8 mouse cellular contexts compared by ENCODE assay signal in genomic region chr12:104896640-104897039, GRCm38 (mm10). TPM values are rescaled to one million over a fixed set of nuclear protein-coding genes. Genes with fewer than 3 reads are reported as not detected.
A peak's percentile ranks its signal among the peaks of the same experiment; 100 is the strongest.
DNase-seq lines count a peak whose midpoint lies in the region; ATAC-seq and TF ChIP-seq lines count a peak whose summit lies in the region.

No protein-coding gene starts in this region.

- no peak for TF ChIP-seq POLR2A in limb, embryonic 14.5 days (IDR thresholded peaks at IDR 0.05; ENCODE audit: borderline replicate concordance, extremely low read depth, insufficient read depth, insufficient read length)

- no peak for DNase-seq in heart, embryonic 10.5 days (ENCODE audit: low spot score)
- peak; percentile 39 for DNase-seq in embryonic facial prominence, embryonic 11.5 days (ENCODE audit: low spot score)
- peak; percentile 91 for DNase-seq in kidney, adult 11 months
- no peak for DNase-seq in limb, embryonic 14.5 days (ENCODE audit: low spot score)
- no peak for DNase-seq in natural killer cell, adult 2 months (ENCODE audit: low spot score in 2 of 2)
- DNase-seq in gastrocnemius, postnatal 10 days, result no peak
- no peak for DNase-seq in frontal cortex, postnatal 10 days (ENCODE audit: low spot score in 2 of 2)

- H3K36me3 ChIP-seq in heart, embryonic 10.5 days, result no peaks in the 10 kb centered on the region
- no peaks in the 10 kb centered on the region for H3K36me3 ChIP-seq in heart, embryonic 11.5 days (ENCODE audit: control insufficient read depth, insufficient read depth, low read length)
- no peaks in the 10 kb centered on the region for H3K36me3 ChIP-seq in embryonic facial prominence, embryonic 11.5 days (replicated peaks; ENCODE audit: control insufficient read depth, insufficient read depth, low read depth, low read length)
- no peaks in the 10 kb centered on the region for H3K36me3 ChIP-seq in limb, embryonic 14.5 days (ENCODE audit: control insufficient read depth, insufficient read depth, low read length)

- H3K27ac ChIP-seq in heart, embryonic 10.5 days, result peak overlapping the region; percentile 64
- H3K27ac ChIP-seq in heart, embryonic 11.5 days (ENCODE audit: low read depth, low read length), result no peak overlapping the region
- peak overlapping the region; percentile 47; the same call in 1 of the 2 replicates for H3K27ac ChIP-seq in embryonic facial prominence, embryonic 11.5 days (replicated peaks; ENCODE audit: low read depth, low read length)
- H3K27ac ChIP-seq in limb, embryonic 14.5 days (replicated peaks; ENCODE audit: low read depth, low read length), result peak overlapping the region; percentile 75

- H3K27me3 ChIP-seq in heart, embryonic 10.5 days (ENCODE audit: insufficient read depth, poor library complexity, severe bottlenecking), result no peaks in the 10 kb centered on the region
- H3K27me3 ChIP-seq in heart, embryonic 11.5 days (ENCODE audit: control insufficient read depth, insufficient read depth, low read length), result no peaks in the 10 kb centered on the region
- H3K27me3 ChIP-seq in embryonic facial prominence, embryonic 11.5 days (ENCODE audit: control insufficient read depth, insufficient read depth, low read length), result no peaks in the 10 kb centered on the region
- no peaks in the 10 kb centered on the region for H3K27me3 ChIP-seq in limb, embryonic 14.5 days (ENCODE audit: control insufficient read depth, insufficient read depth, low read length)

- no peak overlapping the region for H3K9ac ChIP-seq in heart, embryonic 11.5 days (ENCODE audit: low read depth, low read length)
- no peak overlapping the region for H3K9ac ChIP-seq in embryonic facial prominence, embryonic 11.5 days (replicated peaks; ENCODE audit: low read length)
- H3K9ac ChIP-seq in limb, embryonic 14.5 days (ENCODE audit: low read depth, low read length, severe bottlenecking), result no peak overlapping the region

- no peak overlapping the region for H3K4me2 ChIP-seq in heart, embryonic 11.5 days
- no peak overlapping the region for H3K4me2 ChIP-seq in embryonic facial prominence, embryonic 11.5 days (ENCODE audit: low read depth, low read length)
- no peak overlapping the region for H3K4me2 ChIP-seq in limb, embryonic 14.5 days (replicated peaks; ENCODE audit: low read depth, low read length, severe bottlenecking)

- no peaks in the 10 kb centered on the region; the same call in 1 of the 2 replicates for H3K9me3 ChIP-seq in heart, embryonic 10.5 days
- no peaks in the 10 kb centered on the region for H3K9me3 ChIP-seq in heart, embryonic 11.5 days (replicated peaks; ENCODE audit: control insufficient read depth, low read length)
- no peaks in the 10 kb centered on the region for H3K9me3 ChIP-seq in embryonic facial prominence, embryonic 11.5 days (replicated peaks; ENCODE audit: control insufficient read depth, low read length)
- H3K9me3 ChIP-seq in limb, embryonic 14.5 days (ENCODE audit: control insufficient read depth, low read length), result no peaks in the 10 kb centered on the region

- no peak for ATAC-seq in heart, embryonic 11.5 days (replicated peaks; ENCODE audit: insufficient number of reproducible peaks, low FRiP score, low TSS enrichment)
- ATAC-seq in embryonic facial prominence, embryonic 11.5 days (replicated peaks; ENCODE audit: insufficient number of reproducible peaks, low FRiP score, low TSS enrichment, low read depth), result peak; percentile 77
- ATAC-seq in limb, embryonic 14.5 days (ENCODE audit: low FRiP score, low read depth), result no peak

- 68% methylated on average over 16 of the region's 16 CpGs for WGBS in heart, embryonic 10.5 days
- 65% methylated on average over 16 of the region's 16 CpGs for WGBS in heart, embryonic 11.5 days (ENCODE audit: insufficient replicate concordance)
- WGBS in embryonic facial prominence, embryonic 11.5 days, result 45% methylated on average over 16 of the region's 16 CpGs
- 76% methylated on average over 16 of the region's 16 CpGs for WGBS in limb, embryonic 14.5 days

- H3K4me1 ChIP-seq in heart, embryonic 10.5 days, result peaks cover 20% of the 10 kb centered on the region
- H3K4me1 ChIP-seq in heart, embryonic 11.5 days (ENCODE audit: control insufficient read depth, insufficient read depth, low read length), result no peaks in the 10 kb centered on the region
- 0 out of 2 replicates have a peak, but pooled peaks cover 5% of the 10 kb centered on the region for H3K4me1 ChIP-seq in embryonic facial prominence, embryonic 11.5 days (ENCODE audit: control insufficient read depth, insufficient read depth, low read length)
- H3K4me1 ChIP-seq in limb, embryonic 14.5 days (ENCODE audit: control insufficient read depth, insufficient read depth, low read length), result peaks cover 29% of the 10 kb centered on the region

- no peak overlapping the region for H3K4me3 ChIP-seq in heart, embryonic 10.5 days
- no peak overlapping the region for H3K4me3 ChIP-seq in heart, embryonic 11.5 days (ENCODE audit: low read depth, low read length)
- H3K4me3 ChIP-seq in embryonic facial prominence, embryonic 11.5 days (ENCODE audit: low read depth, low read length), result no peak overlapping the region
- no peak overlapping the region for H3K4me3 ChIP-seq in limb, embryonic 14.5 days (replicated peaks; ENCODE audit: low read length)

RNA-seq across cellular contexts. Expression of gene Clmn, which starts 31.8 kb away (rescaled TPM):
- polyA plus RNA-seq in heart, embryonic 10.5 days (2016; fragmentation: Nextera tagmentation; extraction: Ambion mirVana), result 1.1 and 2.1 TPM in 2 replicates
- polyA plus RNA-seq in heart, embryonic 11.5 days (2014; fragmentation: Nextera tagmentation; extraction: Ambion mirVana), result 1.3 and 1.5 TPM in 2 replicates
- 3.8 and 4.1 TPM in 2 replicates for polyA plus RNA-seq in embryonic facial prominence, embryonic 11.5 days (2014; fragmentation: Nextera tagmentation; extraction: Ambion mirVana)
- 8.1 and 9.0 TPM in 2 replicates for polyA plus RNA-seq in limb, embryonic 14.5 days (2012; rRNA removed)
- 2.9 and 3.9 TPM in 2 replicates for polyA plus RNA-seq in limb, embryonic 14.5 days (2014; fragmentation: Nextera tagmentation; extraction: Ambion mirVana)
- 1 to 10 TPM; 4.2 TPM for total RNA-seq in gastrocnemius, postnatal 10 days (2021)

Comparison
In these comparisons a context has a peak if more than half of its experiments do, and no peak if none do; other contexts are left out.
1. DNase-seq: peak in embryonic facial prominence, embryonic 11.5 days (single experiment) and kidney, adult 11 months (single experiment); none in heart, embryonic 10.5 days (single experiment), limb, embryonic 14.5 days (single experiment), natural killer cell, adult 2 months (0 of 2), gastrocnemius, postnatal 10 days (single experiment) and frontal cortex, postnatal 10 days (0 of 2).